Mouse (Mus musculus) bone marrow, adult 2 months (tissue): ENCODE measurements around the gene Ak2.

Source experiments
- CTCF ChIP-seq: fragments of 200-500 bp; IDR thresholded peaks from 2 replicates; pipeline ENCODE4 v1.5.1; 2011; ENCODE audit warnings: low read length, control low read depth; ENCODE audit not compliant: control insufficient read depth, insufficient read depth
- POLR2A ChIP-seq: fragments of 200-500 bp; IDR thresholded peaks from 2 replicates; pipeline ENCODE4 v1.6.1; 2011; ENCODE audit warnings: low read depth, mild to moderate bottlenecking, control low read depth, low read length, borderline replicate concordance; ENCODE audit not compliant: control insufficient read depth

DNA sequence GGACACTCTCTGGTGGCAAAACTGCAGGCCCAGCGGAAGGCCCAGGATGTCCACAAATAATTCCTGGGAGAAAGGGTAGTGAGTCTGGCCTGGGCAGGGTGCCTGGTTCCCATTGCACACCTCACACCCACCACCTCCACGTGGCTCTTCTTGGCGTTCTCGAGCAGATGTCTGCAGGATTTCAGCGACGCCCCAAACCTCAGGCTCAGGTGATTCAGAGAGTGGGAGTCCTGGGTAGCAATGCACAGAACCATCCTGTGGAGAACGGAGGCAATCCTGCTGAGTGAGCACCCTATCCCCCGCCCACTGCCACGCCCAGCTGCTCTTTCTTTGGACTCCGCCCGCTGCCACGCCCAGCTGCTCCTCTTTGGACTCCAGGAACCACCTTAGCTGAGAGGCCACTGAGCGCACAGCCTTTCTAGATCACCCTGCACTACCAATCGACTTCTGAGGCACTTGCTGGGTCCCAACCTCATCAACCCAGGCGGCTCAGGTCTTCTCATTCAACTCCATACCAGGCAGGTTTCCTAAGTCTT lies 42.2 kb upstream of the Ak2 start:
- TF ChIP-seq CTCF (no peak), POLR2A (no peak)
